Mouse (Mus musculus): ENCODE results near the gene Ap3b1. TPM values are rescaled to one million over a fixed set of nuclear protein-coding genes. Genes with fewer than 3 reads are reported as not detected.

Ap3b1 gene
- total and polyA plus RNA-seq, 3 experiments: 46.0 to 113 (median 60.7) TPM

- dilution Hi-C loops (cut with MboI; ENCODE audit: extremely low pct_ligation_motif_present, extremely low pct_unique_long_range_greater_than_20kb, low sequenced_read_pairs): no loop called here
- H3K9ac ChIP-seq (ENCODE audit: insufficient read depth, low read depth): no peak overlapping the region
- H3K36me3 ChIP-seq (replicated peaks in 1 of 2; ENCODE audit: control insufficient read depth in 1 of 2, insufficient read depth in 1 of 2, low read length in 1 of 2): peaks cover 49 to 93% of the 10 kb centered on the region in 2 experiments
- DNase-seq (ENCODE audit: extremely low read depth): no peak
- in situ Hi-C loops (cut with MboI; ENCODE audit: low pct_ligation_motif_present, low pct_unique_long_range_greater_than_20kb, low sequenced_read_pairs): no loop called here
- no peaks in the 10 kb centered on the region for H3K9me3 ChIP-seq (replicated peaks; ENCODE audit: low read length)
- no peaks in the 10 kb centered on the region for H3K4me1 ChIP-seq (ENCODE audit: control insufficient read depth in 1 of 2, insufficient read depth in 2 of 2)
- H3K4me3 ChIP-seq (replicated peaks in 1 of 3; ENCODE audit: low read depth in 2 of 3, low read length in 2 of 3, poor library complexity in 1 of 3): no peak overlapping the region
- H3K4me2 ChIP-seq (ENCODE audit: insufficient read depth, low read depth, poor library complexity, severe bottlenecking): no peak overlapping the region
- no peaks in the 10 kb centered on the region for H3K79me2 ChIP-seq (replicated peaks; ENCODE audit: control insufficient read depth, extremely low read depth, insufficient read depth, poor library complexity, severe bottlenecking)
- H3K27me3 ChIP-seq (replicated peaks): no peaks in the 10 kb centered on the region
- no peak overlapping the region for H3K27ac ChIP-seq (ENCODE audit: insufficient read depth, low read depth)
- TF ChIP-seq SMC3 (IDR thresholded peaks at IDR 0.05; ENCODE audit: low read depth, low read length) (no peak), JUN (IDR thresholded peaks at IDR 0.05; ENCODE audit: insufficient read depth, low read depth, low read length) (no peak), ZMIZ1 (IDR thresholded peaks at IDR 0.05; ENCODE audit: low read depth, low read length) (no peak), JUND (conservative IDR thresholded peaks at IDR 0.05; ENCODE audit: low read depth, low read length) (no peak), BHLHE40 (IDR thresholded peaks at IDR 0.05; ENCODE audit: low read depth, low read length) (no peak), MAX (IDR thresholded peaks at IDR 0.05; ENCODE audit: low read length) (no peak), RAD21 (IDR thresholded peaks at IDR 0.05; ENCODE audit: low read depth, low read length) (no peak), POLR2AphosphoS2 (IDR thresholded peaks at IDR 0.05; ENCODE audit: low read depth, low read length) (no peak), TBP (conservative IDR thresholded peaks at IDR 0.05; ENCODE audit: low read depth, low read length) (no peak), MEF2A (IDR thresholded peaks at IDR 0.05; ENCODE audit: borderline replicate concordance, low read depth, low read length) (no peak), EP300 (IDR thresholded peaks at IDR 0.05; ENCODE audit: low read length) (no peak), CHD2 (IDR thresholded peaks at IDR 0.05; ENCODE audit: low read length) (no peak), ZC3H11A (IDR thresholded peaks at IDR 0.05; ENCODE audit: low read depth, low read length) (no peak), MYC (IDR thresholded peaks at IDR 0.05; ENCODE audit: low read depth, low read length) (no peak), NELFE (IDR thresholded peaks at IDR 0.05; ENCODE audit: low read depth, low read length) (no peak)
These were observed 41.7 kb downstream of the Ap3b1 start for GRCm38 (mm10) chr13:94400465-94400864.

- no peaks in the 10 kb centered on the region; a peak in 1 of 4 replicates for H3K4me1 ChIP-seq (ENCODE audit: control insufficient read depth in 1 of 2, insufficient read depth in 2 of 2)
- H3K79me2 ChIP-seq (replicated peaks; ENCODE audit: control insufficient read depth, extremely low read depth, insufficient read depth, poor library complexity, severe bottlenecking): 0 out of 2 replicates have a peak, but pooled peaks cover 2% of the 10 kb centered on the region
- H3K27ac ChIP-seq (ENCODE audit: insufficient read depth, low read depth): no peak overlapping the region
- no peaks in the 10 kb centered on the region for H3K27me3 ChIP-seq (replicated peaks)
- no peak for DNase-seq (ENCODE audit: extremely low read depth)
- no peaks in the 10 kb centered on the region for H3K9me3 ChIP-seq (replicated peaks; ENCODE audit: low read length)
- peaks cover 17 to 58% of the 10 kb centered on the region in 2 experiments for H3K36me3 ChIP-seq (replicated peaks in 1 of 2; ENCODE audit: control insufficient read depth in 1 of 2, insufficient read depth in 1 of 2, low read length in 1 of 2)
- H3K4me2 ChIP-seq (ENCODE audit: insufficient read depth, low read depth, poor library complexity, severe bottlenecking): no peak overlapping the region
- dilution Hi-C loops (cut with MboI; ENCODE audit: extremely low pct_ligation_motif_present, extremely low pct_unique_long_range_greater_than_20kb, low sequenced_read_pairs) (no loop called here), in situ Hi-C loops (cut with MboI; ENCODE audit: low pct_ligation_motif_present, low pct_unique_long_range_greater_than_20kb, low sequenced_read_pairs) (no loop called here)
- no peak for TF ChIP-seq SMC3 (IDR thresholded peaks at IDR 0.05; ENCODE audit: low read depth, low read length)
- TF ChIP-seq ETS1 (conservative IDR thresholded peaks at IDR 0.05; ENCODE audit: low read depth, low read length): no peak
- no peak for TF ChIP-seq PAX5 (IDR thresholded peaks at IDR 0.05; ENCODE audit: low read length)
- TF ChIP-seq EP300 (IDR thresholded peaks at IDR 0.05; ENCODE audit: low read length): no peak
- no peak for TF ChIP-seq JUN (IDR thresholded peaks at IDR 0.05; ENCODE audit: insufficient read depth, low read depth, low read length)
- no peak for TF ChIP-seq HCFC1 (IDR thresholded peaks at IDR 0.05; ENCODE audit: low read depth, low read length)
- TF ChIP-seq SIN3A (IDR thresholded peaks at IDR 0.05; ENCODE audit: low read length): no peak
- no peak for TF ChIP-seq IRF4 (IDR thresholded peaks at IDR 0.05; ENCODE audit: low read depth, low read length)
- TF ChIP-seq NELFE (IDR thresholded peaks at IDR 0.05; ENCODE audit: low read depth, low read length): no peak
- no peak for TF ChIP-seq BHLHE40 (IDR thresholded peaks at IDR 0.05; ENCODE audit: low read depth, low read length)
- TF ChIP-seq CHD1 (IDR thresholded peaks at IDR 0.05; ENCODE audit: low read depth, low read length): no peak
- TF ChIP-seq CHD2 (IDR thresholded peaks at IDR 0.05; ENCODE audit: low read length): no peak
- TF ChIP-seq GABPA (IDR thresholded peaks at IDR 0.05; ENCODE audit: insufficient replicate concordance, low read depth, low read length): no peak
- no peak for TF ChIP-seq KAT2A (IDR thresholded peaks at IDR 0.05; ENCODE audit: insufficient replicate concordance, low read length)
- H3K9ac ChIP-seq (ENCODE audit: insufficient read depth, low read depth): no peak overlapping the region
- no peak overlapping the region for H3K4me3 ChIP-seq (replicated peaks in 1 of 3; ENCODE audit: low read depth in 2 of 3, low read length in 2 of 3, poor library complexity in 1 of 3)
These were observed 64.8 kb downstream of the Ap3b1 start for GRCm38 (mm10) chr13:94423600-94423999.
